ENCODE assay signal across 15 mouse cellular contexts in genomic region chr17:80708803-80709202, GRCm38 (mm10). TPM values are rescaled to one million over a fixed set of nuclear protein-coding genes. Genes with fewer than 3 reads are reported as not detected.
DNase-seq lines count a peak whose midpoint lies in the region; ATAC-seq and TF ChIP-seq lines count a peak whose summit lies in the region.
"Had no signal": no experiment of that assay in that cellular context is flagged by ENCODE, and none has a peak within 500 bp of the region (broad histone marks: within the 10 kb centered on the region; RNA-seq: fewer than 3 reads in every experiment).

No protein-coding gene starts in this region.

- peaks cover 43% of the 10 kb centered on the region for H3K4me1 ChIP-seq in lung, postnatal 0 days (ENCODE audit: insufficient read depth, low read depth, low read length)
- H3K4me1 ChIP-seq in hindbrain, embryonic 12.5 days = peaks cover 41% of the 10 kb centered on the region

- no peak overlapping the region for H3K4me3 ChIP-seq in gastrocnemius, adult 2 months
- no peak overlapping the region for H3K4me3 ChIP-seq in left cerebral cortex, adult 2 months
- no peak overlapping the region for H3K4me3 ChIP-seq in lung, postnatal 0 days (ENCODE audit: low read depth, low read length)
- H3K4me3 ChIP-seq in hindbrain, embryonic 12.5 days = no peak overlapping the region
- H3K4me3 ChIP-seq: limb, embryonic 12.5 days had no signal

- intact Hi-C loops in gastrocnemius, adult 2 months (cut with DNase I) = no loop called here
- intact Hi-C loops in left cerebral cortex, adult 2 months (cut with DNase I) = no loop called here

- DNase-seq in gastrocnemius, adult 2 months = no peak
- no peak for DNase-seq in gastrocnemius, adult 18-20 months (ENCODE audit: low spot score)
- DNase-seq in left cerebral cortex, adult 2 months (ENCODE audit: extremely low spot score in 1 of 2, low spot score in 2 of 2) = no peak
- no peak for DNase-seq in left cerebral cortex, adult 8-10 months (ENCODE audit: low spot score in 2 of 2)
- peak; percentile 77 for DNase-seq in lung, postnatal 0 days (ENCODE audit: low spot score)
- no peak for DNase-seq in kidney, adult 18-20 months
- DNase-seq: cerebellum, adult 11-12 months; kidney, postnatal 14 days; right cerebral cortex, postnatal 25 days; thymus, postnatal 4 days had no signal

- peak overlapping the region; percentile 38; the same call in 1 of the 2 replicates for H3K27ac ChIP-seq in gastrocnemius, adult 2 months
- peak overlapping the region; percentile 16; the same call in 1 of the 2 replicates for H3K27ac ChIP-seq in left cerebral cortex, adult 2 months
- H3K27ac ChIP-seq in lung, postnatal 0 days (ENCODE audit: low read length) = 0 out of 2 replicates have a peak overlapping the region, but pooled peaks have one; percentile 2
- no peak overlapping the region for H3K27ac ChIP-seq in hindbrain, embryonic 12.5 days
- H3K27ac ChIP-seq: limb, embryonic 12.5 days had no signal

- WGBS in lung, postnatal 0 days = 28% methylated on average over 6 of the region's 6 CpGs
- 80% methylated on average over 6 of the region's 6 CpGs for WGBS in hindbrain, embryonic 12.5 days

- H3K36me3 ChIP-seq in lung, postnatal 0 days (ENCODE audit: insufficient read depth, low read length) = no peaks in the 10 kb centered on the region
- H3K36me3 ChIP-seq in hindbrain, embryonic 12.5 days = no peaks in the 10 kb centered on the region
- H3K36me3 ChIP-seq: limb, embryonic 12.5 days had no signal

- TF ChIP-seq EP300 in lung, postnatal 0 days (IDR thresholded peaks at IDR 0.05) = no peak

- no peaks in the 10 kb centered on the region for H3K27me3 ChIP-seq in lung, postnatal 0 days (replicated peaks; ENCODE audit: insufficient read depth, low read length)
- no peaks in the 10 kb centered on the region for H3K27me3 ChIP-seq in hindbrain, embryonic 12.5 days
- H3K27me3 ChIP-seq: limb, embryonic 12.5 days; Patski had no signal

- TF ChIP-seq CTCF in gastrocnemius, adult 2 months (IDR thresholded peaks at IDR 0.05) = no peak
- no peak for TF ChIP-seq CTCF in left cerebral cortex, adult 2 months (IDR thresholded peaks at IDR 0.05)
- no peak for TF ChIP-seq CTCF in lung, postnatal 0 days (IDR thresholded peaks at IDR 0.05)

- H3K9me3 ChIP-seq in lung, postnatal 0 days (ENCODE audit: low read length) = no peaks in the 10 kb centered on the region
- H3K9me3 ChIP-seq in hindbrain, embryonic 12.5 days (replicated peaks) = no peaks in the 10 kb centered on the region
- H3K9me3 ChIP-seq: limb, embryonic 12.5 days had no signal

- ATAC-seq in lung, postnatal 0 days = peak; percentile 88
- no peak for ATAC-seq in erythroblast, adult 5-6 weeks (replicated peaks; ENCODE audit: low FRiP score, poor library complexity, severe bottlenecking)
- ATAC-seq in hindbrain, embryonic 12.5 days (ENCODE audit: low FRiP score) = no peak
- ATAC-seq: Patski had no signal

- no peak overlapping the region for H3K9ac ChIP-seq in lung, postnatal 0 days (replicated peaks; ENCODE audit: low read depth)
- no peak overlapping the region for H3K9ac ChIP-seq in hindbrain, embryonic 12.5 days
- H3K9ac ChIP-seq: limb, embryonic 12.5 days had no signal

- H3K4me2 ChIP-seq in lung, postnatal 0 days (replicated peaks; ENCODE audit: low read depth, low read length) = no peak overlapping the region
- no peak overlapping the region for H3K4me2 ChIP-seq in hindbrain, embryonic 12.5 days (replicated peaks)
- H3K4me2 ChIP-seq: limb, embryonic 12.5 days; midbrain, embryonic 11.5 days had no signal

RNA-seq across cellular contexts. Expression of gene Map4k3, which starts 19.5 kb away (rescaled TPM):
- 10 to 100 TPM; 11.9 to 17.5 TPM for total RNA-seq in gastrocnemius, adult 2 months (2021)
- total RNA-seq in gastrocnemius, adult 18-20 months (2021) = 10 to 100 TPM; 11.8 to 14.9 TPM
- 10 to 100 TPM; 75.0 TPM for total RNA-seq in left cerebral cortex, adult 2 months (2021)
- 10 to 100 TPM; 55.1 to 66.0 (median 61.1) TPM for total RNA-seq in left cerebral cortex, adult 8-10 months (2022)
- 37.5 and 44.2 TPM in 2 replicates for polyA plus RNA-seq in lung, postnatal 0 days (2015; fragmentation: Nextera tagmentation; extraction: Ambion mirVana)
- 0.38 and 1.3 TPM in 2 replicates for total RNA-seq in erythroblast, adult 5-6 weeks (2015; ENCODE audit: low replicate concordance)
- total RNA-seq in erythroblast, adult 5-6 weeks (2017; ENCODE audit: low replicate concordance) = 0.60 and 1.4 TPM in 2 replicates
- 36.4 and 36.8 TPM in 2 replicates for polyA plus RNA-seq in hindbrain, embryonic 12.5 days (2016; fragmentation: Nextera tagmentation; extraction: Ambion mirVana)

Comparison
In these comparisons a context has a peak if more than half of its experiments do, and no peak if none do; other contexts are left out.
1. RNA of gene Map4k3, which starts 19.5 kb away (total RNA-seq): 75.0 TPM in left cerebral cortex, adult 2 months, 55.1 to 66.0 TPM in left cerebral cortex, adult 8-10 months, 11.9 to 17.5 TPM in gastrocnemius, adult 2 months and 11.8 to 14.9 TPM in gastrocnemius, adult 18-20 months; 0.38 to 1.4 TPM in erythroblast, adult 5-6 weeks; every median in the first group is over 4 times any median in the second.